Mouse (Mus musculus): ENCODE data around the gene Lrrc8d. TPM values are rescaled to one million over a fixed set of nuclear protein-coding genes. Genes with fewer than 3 reads are reported as not detected.

The Lrrc8d gene
- polyA plus RNA-seq, 1 experiment from 2014 or later, result 20.5 TPM

DNA sequence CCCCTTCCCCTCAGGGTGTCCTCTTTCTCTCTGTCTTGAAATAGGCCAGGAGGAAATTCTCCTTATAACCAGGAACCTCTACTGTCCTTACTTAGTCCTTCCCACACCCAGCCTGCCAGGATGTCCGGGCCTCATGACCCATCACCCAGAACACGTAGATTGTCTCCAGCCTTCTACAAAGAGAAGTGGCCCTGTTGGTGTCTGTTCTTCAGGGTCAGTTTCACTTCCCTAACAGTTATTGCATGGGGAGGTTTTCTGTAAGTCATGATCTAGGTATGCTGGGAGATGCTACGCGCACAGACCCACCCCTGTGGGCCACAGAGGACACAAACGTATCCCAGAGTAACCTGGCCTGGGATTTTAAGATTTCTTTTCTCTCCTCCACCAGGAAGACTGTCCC is 37.9 kb upstream of the Lrrc8d start:
- no peak overlapping the region for H3K27ac ChIP-seq (ENCODE audit: low read length)
- no peak overlapping the region for H3K4me2 ChIP-seq (replicated peaks; ENCODE audit: low read depth, low read length)
- no peaks in the 10 kb centered on the region for H3K4me1 ChIP-seq (ENCODE audit: insufficient read depth, low read depth, low read length)
- no peaks in the 10 kb centered on the region for H3K36me3 ChIP-seq (ENCODE audit: insufficient read depth, low read length)
- no peak overlapping the region for H3K4me3 ChIP-seq (ENCODE audit: low read depth, low read length)
- ATAC-seq, result no peak
- H3K9ac ChIP-seq (replicated peaks; ENCODE audit: low read depth), result no peak overlapping the region
- WGBS, result 83% methylated on average over 5 of the region's 5 CpGs
- H3K9me3 ChIP-seq (ENCODE audit: low read length), result no peaks in the 10 kb centered on the region
- no peaks in the 10 kb centered on the region for H3K27me3 ChIP-seq (replicated peaks; ENCODE audit: insufficient read depth, low read length)
- no peak for DNase-seq (ENCODE audit: low spot score)
- TF ChIP-seq CTCF (IDR thresholded peaks at IDR 0.05), result no peak
- no peak for TF ChIP-seq EP300 (IDR thresholded peaks at IDR 0.05)

DNA sequence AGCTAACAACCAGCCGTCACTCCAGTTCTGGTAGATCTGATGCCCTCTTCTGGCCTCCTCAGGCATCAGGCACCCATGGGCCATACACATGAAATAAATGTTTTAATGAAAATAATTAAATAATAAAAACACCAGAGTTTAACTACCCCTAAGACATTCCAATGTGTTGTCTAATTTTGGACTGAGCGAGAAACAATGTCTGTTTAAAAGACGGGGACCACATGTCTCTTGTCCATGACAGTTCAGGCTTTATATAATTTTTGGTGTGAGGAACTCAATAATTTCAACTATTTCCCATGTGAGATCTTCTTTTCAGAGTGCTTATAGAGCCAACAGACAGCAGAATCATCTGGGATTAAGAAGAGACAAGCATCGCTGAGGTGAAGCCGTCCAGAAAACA is 32.8 kb upstream of the Lrrc8d start:
- 72% methylated on average over 5 of the region's 5 CpGs for WGBS
- ATAC-seq, result peak; percentile 54
- Histone ChIP-seq H3K9ac (replicated peaks; ENCODE audit: low read depth) (no peak overlapping the region), H3K9me3 (ENCODE audit: low read length) (no peaks in the 10 kb centered on the region), H3K27me3 (replicated peaks; ENCODE audit: insufficient read depth, low read length) (no peaks in the 10 kb centered on the region), H3K36me3 (ENCODE audit: insufficient read depth, low read length) (no peaks in the 10 kb centered on the region), H3K4me2 (replicated peaks; ENCODE audit: low read depth, low read length) (no peak overlapping the region), H3K4me1 (ENCODE audit: insufficient read depth, low read depth, low read length) (no peaks in the 10 kb centered on the region), H3K4me3 (ENCODE audit: low read depth, low read length) (no peak overlapping the region), H3K27ac (ENCODE audit: low read length) (no peak overlapping the region)
- TF ChIP-seq CTCF (IDR thresholded peaks at IDR 0.05), result no peak
- TF ChIP-seq EP300 (IDR thresholded peaks at IDR 0.05), result no peak
- DNase-seq (ENCODE audit: low spot score), result peak; percentile 36

DNA sequence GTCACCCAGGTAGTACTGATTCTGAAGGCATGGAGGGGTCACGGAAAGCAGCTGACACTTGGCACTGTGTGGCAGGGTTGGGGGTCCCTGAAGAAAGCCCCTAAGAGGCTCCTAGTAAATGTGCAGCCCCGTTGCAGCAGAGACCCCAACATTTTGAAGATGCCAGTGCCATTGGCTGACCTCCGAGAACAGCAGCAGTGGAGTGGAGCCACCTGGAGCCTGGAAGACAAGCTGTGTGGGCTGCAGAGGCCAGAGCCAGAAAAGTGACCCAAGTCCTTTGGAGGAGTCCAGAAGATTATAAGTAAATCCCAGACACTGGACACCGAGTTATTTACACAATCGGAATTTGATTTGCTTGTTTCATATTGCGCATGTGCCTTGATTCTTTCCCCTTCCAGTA is 32.4 kb upstream of the Lrrc8d start:
- peak; percentile 47 for ATAC-seq
- no peak overlapping the region for H3K27ac ChIP-seq (ENCODE audit: low read length)
- H3K27me3 ChIP-seq (replicated peaks; ENCODE audit: insufficient read depth, low read length), result no peaks in the 10 kb centered on the region
- no peaks in the 10 kb centered on the region for H3K4me1 ChIP-seq (ENCODE audit: insufficient read depth, low read depth, low read length)
- WGBS, result 80% methylated on average over 6 of the region's 6 CpGs
- peak; percentile 53 for DNase-seq (ENCODE audit: low spot score)
- H3K4me3 ChIP-seq (ENCODE audit: low read depth, low read length), result no peak overlapping the region
- no peaks in the 10 kb centered on the region for H3K36me3 ChIP-seq (ENCODE audit: insufficient read depth, low read length)
- TF ChIP-seq CTCF (IDR thresholded peaks at IDR 0.05) (no peak), EP300 (IDR thresholded peaks at IDR 0.05) (no peak)
- no peaks in the 10 kb centered on the region for H3K9me3 ChIP-seq (ENCODE audit: low read length)
- H3K9ac ChIP-seq (replicated peaks; ENCODE audit: low read depth), result no peak overlapping the region
- no peak overlapping the region for H3K4me2 ChIP-seq (replicated peaks; ENCODE audit: low read depth, low read length)

DNA sequence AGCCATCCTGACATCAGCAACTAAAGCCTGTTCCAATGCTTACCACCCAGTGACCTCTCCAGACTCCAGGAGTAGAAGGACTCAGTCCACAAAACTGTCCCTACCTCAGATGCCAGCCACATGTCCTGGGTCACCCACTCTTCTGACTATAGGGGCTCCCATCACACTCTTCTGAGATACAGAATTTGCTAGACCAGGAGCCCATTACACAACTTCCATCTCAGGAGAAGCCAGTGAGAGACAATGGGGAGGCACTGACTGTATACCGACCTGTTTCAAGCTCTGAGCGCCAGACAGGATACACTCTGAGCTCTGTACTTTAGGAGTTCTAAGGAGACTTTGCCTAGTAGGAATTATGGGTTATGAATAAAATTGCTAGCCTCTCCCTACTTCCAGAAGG is 30.7 kb upstream of the Lrrc8d start:
- no peak for ATAC-seq
- H3K36me3 ChIP-seq (ENCODE audit: insufficient read depth, low read length), result no peaks in the 10 kb centered on the region
- WGBS, result 81% methylated on average over 2 of the region's 2 CpGs
- no peak overlapping the region for H3K4me2 ChIP-seq (replicated peaks; ENCODE audit: low read depth, low read length)
- no peaks in the 10 kb centered on the region for H3K27me3 ChIP-seq (replicated peaks; ENCODE audit: insufficient read depth, low read length)
- no peaks in the 10 kb centered on the region for H3K9me3 ChIP-seq (ENCODE audit: low read length)
- no peak overlapping the region for H3K27ac ChIP-seq (ENCODE audit: low read length)
- H3K4me3 ChIP-seq (ENCODE audit: low read depth, low read length), result no peak overlapping the region
- no peaks in the 10 kb centered on the region for H3K4me1 ChIP-seq (ENCODE audit: insufficient read depth, low read depth, low read length)
- DNase-seq (ENCODE audit: low spot score), result no peak
- no peak overlapping the region for H3K9ac ChIP-seq (replicated peaks; ENCODE audit: low read depth)
- TF ChIP-seq EP300 (IDR thresholded peaks at IDR 0.05) (no peak), CTCF (IDR thresholded peaks at IDR 0.05) (no peak)

DNA sequence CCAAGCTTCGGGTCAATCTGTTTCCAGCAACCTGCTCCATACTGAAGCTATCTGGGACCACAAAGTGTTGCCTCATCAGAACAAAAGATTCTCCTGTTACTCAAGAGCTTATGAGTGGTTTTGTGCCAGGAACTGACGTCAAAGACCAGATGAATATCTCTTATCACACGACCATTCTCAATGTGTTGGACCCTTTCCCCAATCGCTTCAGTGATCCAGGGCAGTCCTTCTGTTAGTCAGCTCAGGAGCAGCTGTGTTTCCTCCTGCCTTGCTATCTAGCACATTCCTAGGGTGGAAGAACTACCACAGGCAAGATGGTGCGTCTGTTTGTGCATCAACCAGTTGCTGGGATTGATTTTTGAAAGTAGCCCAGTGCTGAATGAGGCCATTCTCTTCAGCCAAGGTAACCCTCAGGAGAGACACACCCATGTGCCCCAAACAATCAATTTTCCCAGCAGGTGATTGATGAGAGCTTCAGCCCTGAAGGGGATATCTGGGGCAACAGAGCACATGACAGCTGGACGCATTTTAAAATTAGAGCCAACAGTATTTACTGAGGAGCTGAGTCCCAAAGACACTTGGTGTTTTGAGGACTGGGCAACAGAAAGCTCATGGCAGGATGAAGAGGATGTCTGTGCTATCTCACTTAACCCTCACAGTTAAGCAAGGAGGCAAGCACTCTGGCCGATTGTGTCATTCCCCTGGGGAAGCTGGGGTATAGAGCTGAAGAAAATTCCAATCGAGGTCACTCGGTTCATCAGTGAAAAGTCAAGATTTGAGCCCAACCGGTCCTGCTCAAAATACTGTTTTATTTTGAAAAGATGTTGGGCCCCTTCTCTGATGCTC is 30.0 kb upstream of the Lrrc8d start:
- ATAC-seq, result peak; percentile 80
- 50% methylated on average over 10 of the region's 10 CpGs for WGBS
- peak overlapping the region; percentile 20; the same call in 1 of the 2 replicates for H3K27ac ChIP-seq (ENCODE audit: low read length)

DNA sequence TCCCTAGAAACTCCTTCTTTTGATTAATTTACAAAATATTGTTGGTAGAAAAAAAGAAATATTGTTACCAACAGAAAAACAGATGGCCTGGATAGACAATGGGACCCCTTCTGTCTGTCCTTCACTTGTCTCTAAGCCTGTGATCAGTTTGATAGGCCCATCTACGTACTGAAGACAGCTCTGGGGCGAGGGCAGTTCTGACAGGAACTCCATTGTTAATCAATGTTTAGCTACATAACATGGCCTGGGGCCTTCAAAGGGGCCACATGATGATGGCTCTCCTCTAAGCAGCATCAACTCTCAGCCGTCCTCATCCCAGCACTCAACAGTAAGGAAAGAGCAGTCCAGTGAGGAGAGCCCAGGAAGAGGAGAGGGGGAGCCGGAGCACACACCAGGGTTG is 27.4 kb upstream of the Lrrc8d start:
- TF ChIP-seq CTCF (IDR thresholded peaks at IDR 0.05) (no peak), EP300 (IDR thresholded peaks at IDR 0.05) (no peak)
- Histone ChIP-seq H3K4me1 (ENCODE audit: insufficient read depth, low read depth, low read length) (no peaks in the 10 kb centered on the region), H3K27ac (ENCODE audit: low read length) (no peak overlapping the region), H3K9me3 (ENCODE audit: low read length) (no peaks in the 10 kb centered on the region), H3K36me3 (ENCODE audit: insufficient read depth, low read length) (no peaks in the 10 kb centered on the region), H3K27me3 (replicated peaks; ENCODE audit: insufficient read depth, low read length) (no peaks in the 10 kb centered on the region), H3K4me3 (ENCODE audit: low read depth, low read length) (no peak overlapping the region), H3K4me2 (replicated peaks; ENCODE audit: low read depth, low read length) (no peak overlapping the region), H3K9ac (replicated peaks; ENCODE audit: low read depth) (no peak overlapping the region)
- ATAC-seq (no peak), DNase-seq (ENCODE audit: low spot score) (no peak)
- WGBS, result 71% methylated on average over 4 of the region's 4 CpGs

More for the DNA sequence above, 30.0 kb upstream of the Lrrc8d start:
- Histone ChIP-seq H3K4me2 (replicated peaks; ENCODE audit: low read depth, low read length) (no peak overlapping the region), H3K36me3 (ENCODE audit: insufficient read depth, low read length) (no peaks in the 10 kb centered on the region), H3K4me3 (ENCODE audit: low read depth, low read length) (no peak overlapping the region), H3K4me1 (ENCODE audit: insufficient read depth, low read depth, low read length) (no peaks in the 10 kb centered on the region), H3K9me3 (ENCODE audit: low read length) (no peaks in the 10 kb centered on the region), H3K9ac (replicated peaks; ENCODE audit: low read depth) (no peak overlapping the region), H3K27me3 (replicated peaks; ENCODE audit: insufficient read depth, low read length) (no peaks in the 10 kb centered on the region)
- TF ChIP-seq CTCF (IDR thresholded peaks at IDR 0.05) (no peak), EP300 (IDR thresholded peaks at IDR 0.05) (peak; percentile 74)
- DNase-seq (ENCODE audit: low spot score), result peak; percentile 79
